Mouse (Mus musculus) heart, adult 2 months (tissue): ENCODE measurements at regions not wholly inside any gene's neighbourhood (a gene's known extent, or its start where the extent isn't known, plus 50 kb on each side); places are given as distances from the start of the nearest gene placed in this dataset.
A peak's percentile ranks its signal among the peaks of the same experiment; 100 is the strongest.

Source experiments
- CTCF ChIP-seq: fragments of 200-600 bp; IDR thresholded peaks from 2 replicates; pipeline ENCODE4 v1.8.1; 2022; ENCODE audit warnings: antibody characterized with exemption, mild to moderate bottlenecking, moderate library complexity
- EP300 ChIP-seq: fragments of 200-500 bp; IDR thresholded peaks from 2 replicates; pipeline ENCODE4 v1.6.1; 2011; ENCODE audit warnings: low read depth, low read length, control low read depth; ENCODE audit not compliant: insufficient read depth
- POLR2A ChIP-seq: fragments of 200-500 bp; IDR thresholded peaks from 2 replicates; pipeline ENCODE4 v1.6.1; 2011; ENCODE audit warnings: mild to moderate bottlenecking, low read depth, low read length, control low read depth; ENCODE audit not compliant: insufficient read depth

DNA sequence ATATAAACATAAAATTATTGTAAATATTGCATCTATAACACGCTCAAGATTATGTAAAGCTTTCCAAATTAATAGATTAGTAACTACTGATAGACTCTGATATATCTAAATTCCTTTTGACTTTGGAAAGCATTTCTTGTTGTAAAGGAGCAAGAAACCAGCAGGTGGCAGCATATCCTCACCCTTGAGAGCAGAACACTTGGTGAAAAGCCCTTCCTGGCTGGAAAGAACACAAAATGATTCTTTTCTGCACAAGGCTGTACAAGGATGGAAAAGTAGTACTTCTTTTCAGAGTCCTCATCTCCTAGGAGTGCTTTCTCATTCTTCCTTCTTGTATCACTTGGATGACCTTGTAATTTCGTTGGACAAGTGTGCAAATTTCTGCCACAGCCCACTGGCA lies 75.6 kb upstream of the Reg3g start:
- TF ChIP-seq CTCF, result peak; percentile 74
- TF ChIP-seq POLR2A, result no peak
- no peak for TF ChIP-seq EP300
